Mouse (Mus musculus): Measurements from ENCODE around the gene Prex1. TPM values are rescaled to one million over a fixed set of nuclear protein-coding genes. Genes with fewer than 3 reads are reported as not detected.

The Prex1 gene
- polyA plus RNA-seq, 1 experiment, result 4.7 TPM

DNA sequence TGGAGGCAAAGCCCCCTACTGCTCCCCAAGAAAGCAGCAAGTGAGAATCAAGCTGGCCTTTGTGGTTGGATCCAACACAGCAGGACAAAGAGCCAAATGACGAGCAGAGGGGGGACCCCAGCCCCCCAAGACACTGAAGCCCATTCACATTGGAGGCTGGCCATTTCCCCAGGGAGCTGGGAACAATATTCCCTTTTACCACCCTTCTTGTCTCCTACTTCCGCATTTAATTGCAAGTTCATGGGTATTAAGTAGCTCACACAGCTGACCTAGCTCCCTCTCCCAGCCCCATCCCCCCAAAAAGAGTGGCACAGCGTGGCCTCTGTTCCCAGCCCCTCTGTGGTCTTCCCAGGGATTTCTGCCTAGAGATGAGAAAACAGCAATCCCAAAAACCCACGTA lies 30.8 kb downstream of the Prex1 start:
- H3K4me3 ChIP-seq (replicated peaks), result no peak overlapping the region
- no peaks in the 10 kb centered on the region for H3K9me3 ChIP-seq (ENCODE audit: control insufficient read depth, low read length)
- no peak for TF ChIP-seq GATA1 (IDR thresholded peaks at IDR 0.05; ENCODE audit: low read length)
- no peak for TF ChIP-seq TAL1 (IDR thresholded peaks at IDR 0.05; ENCODE audit: low read length)
- peaks cover 5% of the 10 kb centered on the region for H3K27me3 ChIP-seq (ENCODE audit: control insufficient read depth)
- H3K4me1 ChIP-seq (ENCODE audit: control insufficient read depth), result peaks cover 44% of the 10 kb centered on the region
- H3K36me3 ChIP-seq (ENCODE audit: control insufficient read depth), result no peaks in the 10 kb centered on the region

DNA sequence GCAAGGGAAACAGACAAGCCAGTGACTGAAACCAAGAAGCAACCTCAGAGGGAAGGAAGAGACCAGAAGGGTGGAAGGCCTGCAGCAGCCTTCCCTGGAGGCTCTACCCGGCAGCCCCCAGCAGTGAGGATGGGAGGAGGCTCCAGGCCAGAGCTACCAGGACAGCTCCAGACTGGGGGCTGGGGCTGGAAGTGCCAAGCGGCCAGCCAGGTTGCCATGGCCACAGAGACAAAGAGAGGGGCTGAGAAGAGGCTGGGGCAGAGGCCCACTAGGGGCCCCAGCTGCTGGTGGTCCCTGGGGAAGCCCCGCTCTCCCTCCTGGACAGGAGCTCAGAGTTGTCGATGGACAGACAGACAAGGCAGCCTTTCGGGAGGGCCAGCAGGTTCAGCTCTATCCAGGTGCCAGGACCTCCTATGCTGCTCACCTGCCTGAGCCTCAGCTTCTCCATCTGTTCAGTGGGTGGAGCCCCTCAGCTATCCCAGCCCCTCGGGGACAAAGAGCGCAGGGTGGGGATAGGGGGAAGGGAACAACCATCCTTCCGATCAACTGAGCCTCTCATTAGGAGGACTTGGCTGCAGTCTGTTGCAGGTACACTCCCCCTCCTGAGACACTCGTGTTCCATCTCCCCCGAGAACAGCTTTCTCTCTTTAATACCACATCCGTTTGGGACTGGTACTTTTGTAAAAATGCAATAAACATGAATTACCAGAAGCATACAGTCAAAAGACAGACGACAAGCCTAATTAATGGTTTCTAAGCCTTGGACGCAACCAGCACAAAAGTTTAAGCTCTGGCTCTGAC lies 34.5 kb downstream of the Prex1 start:
- H3K27me3 ChIP-seq (ENCODE audit: control insufficient read depth), result peaks cover 5% of the 10 kb centered on the region
- H3K4me1 ChIP-seq (ENCODE audit: control insufficient read depth), result peaks cover 35% of the 10 kb centered on the region
- no peaks in the 10 kb centered on the region; the same call in 1 of the 2 replicates for H3K36me3 ChIP-seq (ENCODE audit: control insufficient read depth)
- H3K4me3 ChIP-seq (replicated peaks), result no peak overlapping the region
- no peak for TF ChIP-seq GATA1 (IDR thresholded peaks at IDR 0.05; ENCODE audit: low read length)
- no peak for TF ChIP-seq TAL1 (IDR thresholded peaks at IDR 0.05; ENCODE audit: low read length)
- no peaks in the 10 kb centered on the region for H3K9me3 ChIP-seq (ENCODE audit: control insufficient read depth, low read length)

DNA sequence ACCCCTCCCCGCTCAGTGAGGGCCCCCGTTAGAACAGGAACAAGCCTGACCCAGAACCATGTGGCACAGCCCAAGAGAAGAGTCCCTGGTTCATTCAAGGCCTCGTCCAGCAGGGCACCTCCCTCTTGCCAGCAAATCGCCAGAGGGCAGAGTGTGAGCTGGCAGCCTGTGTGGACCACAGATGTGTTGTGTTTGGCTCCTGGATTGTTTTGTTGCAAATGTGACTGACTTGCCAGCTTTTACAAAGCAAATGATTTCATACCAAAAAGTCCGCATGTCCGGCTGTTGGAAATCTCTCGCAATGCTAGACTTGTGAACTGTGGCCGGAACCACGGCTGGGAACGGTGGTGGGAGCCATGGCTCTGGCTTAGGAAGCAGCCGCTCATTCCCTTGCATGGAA lies 36.7 kb downstream of the Prex1 start:
- TF ChIP-seq GATA1 (IDR thresholded peaks at IDR 0.05; ENCODE audit: low read length) (no peak), TAL1 (IDR thresholded peaks at IDR 0.05; ENCODE audit: low read length) (no peak)
- Histone ChIP-seq H3K4me3 (replicated peaks) (no peak overlapping the region), H3K9me3 (ENCODE audit: control insufficient read depth, low read length) (no peaks in the 10 kb centered on the region), H3K4me1 (ENCODE audit: control insufficient read depth) (peaks cover 31% of the 10 kb centered on the region), H3K27me3 (ENCODE audit: control insufficient read depth) (no peaks in the 10 kb centered on the region), H3K36me3 (ENCODE audit: control insufficient read depth) (peaks cover 13% of the 10 kb centered on the region)

DNA sequence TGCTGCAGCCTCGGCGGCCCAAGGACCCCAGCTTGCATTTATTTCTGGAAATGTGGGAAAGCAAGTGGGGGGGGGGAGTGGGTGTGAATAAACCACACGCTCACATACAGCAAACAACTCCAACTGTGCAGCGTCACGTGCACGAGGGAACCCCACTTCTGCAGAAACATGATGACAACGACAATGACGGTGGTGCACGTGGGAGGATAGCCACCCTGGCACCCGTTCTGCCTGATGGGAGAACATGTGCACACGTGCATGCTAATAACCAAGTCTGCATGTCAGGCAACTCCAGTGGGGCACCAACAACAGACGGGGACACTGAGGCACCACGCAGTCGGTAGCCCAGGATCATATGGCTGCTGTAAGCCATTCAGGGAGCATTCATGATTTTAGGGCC lies 37.1 kb downstream of the Prex1 start:
- H3K27me3 ChIP-seq (ENCODE audit: control insufficient read depth), result no peaks in the 10 kb centered on the region
- no peaks in the 10 kb centered on the region for H3K9me3 ChIP-seq (ENCODE audit: control insufficient read depth, low read length)
- H3K4me1 ChIP-seq (ENCODE audit: control insufficient read depth), result peaks cover 31% of the 10 kb centered on the region
- TF ChIP-seq GATA1 (IDR thresholded peaks at IDR 0.05; ENCODE audit: low read length) (no peak), TAL1 (IDR thresholded peaks at IDR 0.05; ENCODE audit: low read length) (no peak)
- peaks cover 13% of the 10 kb centered on the region for H3K36me3 ChIP-seq (ENCODE audit: control insufficient read depth)
- H3K4me3 ChIP-seq (replicated peaks), result no peak overlapping the region

DNA sequence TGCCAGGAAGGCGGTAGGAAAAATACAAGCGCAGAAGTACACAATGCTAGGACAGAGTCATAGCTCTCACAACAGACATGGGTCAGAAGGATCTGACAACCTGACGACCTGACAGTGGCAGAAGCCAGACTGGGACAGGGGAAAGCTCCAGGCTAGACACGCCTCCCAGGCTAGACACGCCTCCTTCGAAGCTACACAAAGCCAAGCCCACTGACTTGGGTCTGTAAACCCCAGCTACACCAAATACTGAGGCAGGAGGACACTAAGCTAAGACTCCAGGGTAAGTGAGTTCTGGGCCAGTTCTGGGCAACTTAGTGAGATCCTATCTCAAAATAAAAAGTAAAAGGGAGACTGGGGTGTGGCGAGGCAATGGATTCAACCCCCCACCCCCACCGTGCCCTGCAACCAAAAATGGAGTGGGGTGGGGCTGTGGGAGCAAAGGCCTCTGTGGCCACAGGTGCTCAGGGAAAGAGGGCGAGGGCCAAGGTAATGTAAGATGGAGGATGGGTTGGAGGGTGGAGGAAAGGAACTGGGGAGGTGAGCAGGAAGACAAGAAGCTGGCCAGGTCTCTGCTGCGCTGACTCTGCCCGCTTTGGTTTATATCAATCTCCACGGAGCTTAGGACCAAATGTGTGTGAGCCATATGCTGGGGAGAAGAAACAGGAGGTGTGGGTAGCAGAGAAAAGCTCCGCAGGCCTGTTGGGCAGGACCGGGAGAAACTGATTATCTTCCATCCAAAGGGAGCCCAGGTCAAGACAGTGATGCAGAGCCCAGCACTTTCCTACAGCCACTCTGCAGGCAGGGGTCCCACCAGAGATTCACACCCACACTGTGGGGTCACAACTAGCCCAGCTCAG lies 37.8 kb downstream of the Prex1 start:
- TF ChIP-seq GATA1 (IDR thresholded peaks at IDR 0.05; ENCODE audit: low read length), result no peak
- no peak for TF ChIP-seq TAL1 (IDR thresholded peaks at IDR 0.05; ENCODE audit: low read length)
- Histone ChIP-seq H3K36me3 (ENCODE audit: control insufficient read depth) (peaks cover 13% of the 10 kb centered on the region), H3K27me3 (ENCODE audit: control insufficient read depth) (no peaks in the 10 kb centered on the region; the same call in 1 of the 2 replicates), H3K9me3 (ENCODE audit: control insufficient read depth, low read length) (no peaks in the 10 kb centered on the region), H3K4me3 (replicated peaks) (no peak overlapping the region), H3K4me1 (ENCODE audit: control insufficient read depth) (peaks cover 36% of the 10 kb centered on the region)

DNA sequence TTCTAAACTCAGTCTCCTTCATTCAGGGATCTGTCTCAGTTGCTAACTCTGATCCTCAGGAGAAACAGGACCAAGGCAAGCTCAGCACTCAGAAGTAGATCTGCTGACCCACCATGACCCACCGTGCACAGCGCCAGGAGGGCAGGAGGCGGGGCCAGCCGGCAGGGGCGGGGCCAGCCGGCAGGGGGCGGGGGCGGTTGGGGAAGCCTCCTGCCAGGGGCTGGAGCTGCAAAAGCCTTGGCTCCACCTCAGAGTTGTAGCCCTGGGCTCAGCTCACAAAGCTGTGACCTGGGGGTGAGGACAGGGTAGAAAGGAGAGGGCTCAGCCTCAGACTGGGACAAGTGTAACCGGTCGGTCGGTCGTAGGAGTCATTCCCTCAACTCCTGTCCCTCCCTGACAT lies 38.9 kb downstream of the Prex1 start:
- Histone ChIP-seq H3K4me1 (ENCODE audit: control insufficient read depth) (peaks cover 40% of the 10 kb centered on the region), H3K36me3 (ENCODE audit: control insufficient read depth) (peaks cover 16% of the 10 kb centered on the region), H3K27me3 (ENCODE audit: control insufficient read depth) (no peaks in the 10 kb centered on the region; the same call in 1 of the 2 replicates), H3K4me3 (replicated peaks) (no peak overlapping the region), H3K9me3 (ENCODE audit: control insufficient read depth, low read length) (no peaks in the 10 kb centered on the region)
- TF ChIP-seq TAL1 (IDR thresholded peaks at IDR 0.05; ENCODE audit: low read length) (no peak), GATA1 (IDR thresholded peaks at IDR 0.05; ENCODE audit: low read length) (no peak)

DNA sequence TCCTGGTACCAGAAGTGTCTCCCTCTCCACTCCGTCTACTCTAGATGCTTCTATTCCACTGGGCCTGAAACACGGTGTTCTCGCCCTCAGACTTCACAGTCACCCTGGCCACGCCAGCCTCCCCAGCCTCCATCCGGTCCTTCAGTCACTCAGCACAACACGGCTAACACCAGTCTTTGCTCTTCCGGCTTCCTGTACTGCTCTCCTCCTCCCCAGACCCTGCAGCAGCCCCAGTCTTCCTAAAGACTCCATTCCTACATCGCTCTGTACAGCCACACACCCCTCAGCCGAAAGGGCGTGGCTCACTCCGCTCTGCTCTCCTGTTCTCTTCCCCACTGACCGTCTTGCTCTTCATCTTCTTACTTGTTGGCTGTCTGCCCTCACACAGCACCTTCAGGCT lies 39.7 kb downstream of the Prex1 start:
- H3K27me3 ChIP-seq (ENCODE audit: control insufficient read depth), result no peaks in the 10 kb centered on the region; the same call in 1 of the 2 replicates
- no peak for TF ChIP-seq GATA1 (IDR thresholded peaks at IDR 0.05; ENCODE audit: low read length)
- no peak for TF ChIP-seq TAL1 (IDR thresholded peaks at IDR 0.05; ENCODE audit: low read length)
- H3K9me3 ChIP-seq (ENCODE audit: control insufficient read depth, low read length), result no peaks in the 10 kb centered on the region
- H3K36me3 ChIP-seq (ENCODE audit: control insufficient read depth), result peaks cover 18% of the 10 kb centered on the region
- H3K4me1 ChIP-seq (ENCODE audit: control insufficient read depth), result peaks cover 45% of the 10 kb centered on the region
- H3K4me3 ChIP-seq (replicated peaks), result no peak overlapping the region

DNA sequence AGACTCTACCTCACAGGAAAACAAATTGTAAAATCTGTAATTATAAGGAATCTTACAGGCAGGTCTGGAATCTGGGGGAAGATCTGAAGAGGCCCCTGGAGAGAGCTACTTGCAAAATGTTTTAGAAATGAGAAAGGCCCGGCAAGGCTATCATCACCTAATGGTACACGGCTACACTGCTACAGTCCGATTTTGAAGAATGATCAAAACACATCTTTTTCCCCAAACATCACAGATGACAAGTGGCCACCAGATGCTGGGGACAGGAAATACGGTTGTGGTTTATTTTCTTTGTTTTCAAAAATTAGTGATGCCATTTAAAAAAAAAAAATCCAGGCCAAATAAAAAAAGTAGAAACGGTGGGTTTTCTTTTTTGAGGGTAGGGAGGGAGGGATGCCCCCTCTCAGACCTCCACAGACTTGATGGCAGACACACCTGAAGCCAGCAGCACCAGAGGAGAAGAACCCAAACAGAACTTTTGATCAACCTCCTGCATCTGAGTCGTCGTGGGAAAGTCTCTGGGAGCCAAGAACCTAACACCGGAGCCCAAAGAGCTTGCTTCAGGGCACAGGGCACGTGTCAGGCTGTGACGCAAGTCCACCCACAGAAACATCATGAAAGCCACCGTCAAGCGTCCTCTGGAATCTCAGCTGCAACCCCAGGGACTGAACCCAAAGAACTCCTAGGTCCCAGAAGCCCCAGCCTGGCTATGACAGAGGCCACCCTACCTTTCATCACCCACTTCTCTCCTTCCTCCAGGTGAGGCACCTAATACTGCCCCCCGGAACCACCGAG lies 41.3 kb downstream of the Prex1 start:
- H3K4me3 ChIP-seq (replicated peaks), result no peak overlapping the region
- H3K36me3 ChIP-seq (ENCODE audit: control insufficient read depth), result peaks cover 25% of the 10 kb centered on the region
- H3K4me1 ChIP-seq (ENCODE audit: control insufficient read depth), result peaks cover 44% of the 10 kb centered on the region
- no peaks in the 10 kb centered on the region; the same call in 1 of the 2 replicates for H3K27me3 ChIP-seq (ENCODE audit: control insufficient read depth)
- H3K9me3 ChIP-seq (ENCODE audit: control insufficient read depth, low read length), result no peaks in the 10 kb centered on the region
- TF ChIP-seq GATA1 (IDR thresholded peaks at IDR 0.05; ENCODE audit: low read length) (no peak), TAL1 (IDR thresholded peaks at IDR 0.05; ENCODE audit: low read length) (no peak)

Measured in erythroblast, embryonic 14.5 days (primary cell).